Mouse (Mus musculus): Measurements from ENCODE around the gene Inpp5a. TPM values are rescaled to one million over a fixed set of nuclear protein-coding genes. Genes with fewer than 3 reads are reported as not detected.

Gene Inpp5a
- polyA plus RNA-seq, 1 experiment from 2014 or later, result 16.4 TPM

DNA sequence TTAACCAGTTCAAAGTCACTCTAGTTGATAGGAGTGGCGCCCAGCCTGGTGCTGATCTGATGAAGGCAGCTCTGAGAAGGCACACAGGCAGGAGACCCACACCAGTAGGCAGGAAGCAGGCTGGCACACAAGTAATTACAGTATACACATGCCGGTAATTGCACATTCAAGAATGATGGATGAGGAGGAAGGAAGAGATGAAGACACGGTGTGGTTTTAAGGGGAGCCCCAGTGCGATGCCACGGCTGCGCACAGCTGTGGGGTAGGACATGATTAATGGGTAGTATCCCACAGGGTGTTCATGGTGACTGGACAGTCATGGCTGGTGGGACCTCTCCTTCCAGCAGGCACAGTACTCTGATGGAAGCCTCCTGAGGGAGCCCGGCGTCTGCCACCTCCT is 177.6 kb downstream of the Inpp5a start:
- Histone ChIP-seq H3K27me3 (peaks cover 87% of the 10 kb centered on the region), H3K27ac (no peak overlapping the region), H3K9ac (no peak overlapping the region), H3K4me3 (no peak overlapping the region), H3K4me2 (no peak overlapping the region), H3K9me3 (no peaks in the 10 kb centered on the region), H3K36me3 (no peaks in the 10 kb centered on the region), H3K4me1 (replicated peaks) (peaks cover 24% of the 10 kb centered on the region)
- ATAC-seq (ENCODE audit: low FRiP score), result peak; percentile 66; the same call in 1 of the 2 replicates
- 56% methylated on average over 8 of the region's 8 CpGs for whole genome bisulfite sequencing

DNA sequence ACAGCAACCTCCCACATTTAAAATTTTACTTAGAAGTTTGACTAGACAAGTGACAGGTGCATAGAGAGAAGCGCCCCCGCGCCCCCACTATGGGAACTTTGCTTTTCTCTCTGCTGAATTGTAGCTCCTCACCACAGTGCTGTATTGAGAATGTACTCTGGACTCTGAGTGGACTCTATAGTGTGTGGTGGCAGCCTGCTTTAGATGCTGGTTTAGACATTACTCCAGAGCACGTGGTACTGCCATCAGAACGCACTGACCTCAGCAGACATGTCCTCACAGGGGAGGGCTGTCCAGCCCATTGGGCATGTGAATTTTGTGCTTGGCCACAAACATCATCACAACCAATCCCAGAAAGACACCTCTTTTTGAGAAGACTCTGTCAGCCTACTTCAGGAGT is 181.9 kb downstream of the Inpp5a start:
- Histone ChIP-seq H3K36me3 (no peaks in the 10 kb centered on the region), H3K27me3 (peaks cover 92% of the 10 kb centered on the region), H3K9ac (no peak overlapping the region), H3K9me3 (no peaks in the 10 kb centered on the region), H3K4me3 (no peak overlapping the region), H3K4me2 (no peak overlapping the region), H3K27ac (no peak overlapping the region), H3K4me1 (replicated peaks) (peaks cover 12% of the 10 kb centered on the region)
- 96% methylated on average over 5 of the region's 5 CpGs for WGBS
- no peak for ATAC-seq (ENCODE audit: low FRiP score)

DNA sequence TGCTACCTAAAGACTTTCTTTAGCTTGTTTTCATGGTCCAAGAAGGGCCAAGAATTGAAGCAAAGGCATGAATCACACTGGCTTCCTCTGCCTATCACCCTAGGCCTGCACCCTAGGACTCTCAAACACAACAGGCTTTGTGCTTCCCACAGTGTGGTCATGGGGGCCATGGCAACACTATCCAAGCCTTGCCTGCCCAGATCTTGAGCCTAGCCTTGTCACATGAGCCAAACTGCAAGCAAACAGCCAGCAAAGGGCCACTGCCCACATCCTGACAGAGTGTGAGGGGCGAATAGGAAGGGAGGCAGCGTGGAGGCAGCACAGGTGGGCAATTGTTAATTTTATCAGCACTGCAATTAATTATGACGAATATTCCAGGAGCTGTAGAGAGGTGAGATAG is 183.8 kb downstream of the Inpp5a start:
- WGBS, result 87% methylated on average over 3 of the region's 3 CpGs
- Histone ChIP-seq H3K4me2 (no peak overlapping the region), H3K9me3 (no peaks in the 10 kb centered on the region), H3K4me3 (no peak overlapping the region), H3K4me1 (replicated peaks) (peaks cover 11% of the 10 kb centered on the region), H3K27ac (no peak overlapping the region), H3K27me3 (peaks cover 95% of the 10 kb centered on the region), H3K9ac (no peak overlapping the region), H3K36me3 (peaks cover 3% of the 10 kb centered on the region; the same call in 1 of the 2 replicates)
- no peak for ATAC-seq (ENCODE audit: low FRiP score)

DNA sequence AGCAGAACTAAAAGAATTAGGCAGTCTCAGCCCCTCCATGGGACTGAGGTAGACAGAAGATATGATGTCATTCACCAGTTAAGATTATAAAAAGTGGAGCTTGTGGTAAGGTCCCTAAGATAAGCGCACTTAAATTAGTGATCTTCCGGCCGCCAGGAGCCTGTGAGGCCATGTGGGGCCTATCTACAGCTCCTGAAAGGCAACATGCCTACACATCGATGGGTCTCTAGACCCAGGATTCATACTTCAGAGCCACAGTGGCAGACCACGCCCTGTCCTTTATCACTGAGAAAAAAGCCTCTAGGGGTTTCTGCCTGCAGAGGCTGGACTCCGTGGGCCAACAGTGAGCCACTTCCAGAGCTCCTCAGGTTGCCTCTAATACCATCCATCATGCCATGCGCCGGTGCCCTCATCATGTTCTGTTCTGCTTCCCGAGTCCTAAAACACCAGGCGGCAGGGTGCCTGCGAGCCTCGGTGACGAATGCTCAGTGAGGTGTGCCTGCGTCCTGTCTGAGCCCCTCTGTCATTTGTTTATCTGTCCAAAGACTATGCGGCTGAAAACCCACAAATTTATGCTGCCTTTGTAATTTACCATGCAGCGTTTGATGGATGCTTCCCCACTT is 187.3 kb downstream of the Inpp5a start:
- no peak overlapping the region for H3K9ac ChIP-seq
- ATAC-seq (ENCODE audit: low FRiP score), result 0 out of 2 replicates have a peak, but pooled peaks have one; percentile 41
- no peaks in the 10 kb centered on the region for H3K9me3 ChIP-seq
- H3K4me2 ChIP-seq, result no peak overlapping the region
- WGBS, result 63% methylated on average over 16 of the region's 16 CpGs
- peaks cover 12% of the 10 kb centered on the region; the same call in 1 of the 2 replicates for H3K36me3 ChIP-seq
- no peak overlapping the region for H3K27ac ChIP-seq
- no peak overlapping the region for H3K4me3 ChIP-seq
- peaks cover 16% of the 10 kb centered on the region for H3K4me1 ChIP-seq (replicated peaks)
- H3K27me3 ChIP-seq, result peaks cover 100% of the 10 kb centered on the region

DNA sequence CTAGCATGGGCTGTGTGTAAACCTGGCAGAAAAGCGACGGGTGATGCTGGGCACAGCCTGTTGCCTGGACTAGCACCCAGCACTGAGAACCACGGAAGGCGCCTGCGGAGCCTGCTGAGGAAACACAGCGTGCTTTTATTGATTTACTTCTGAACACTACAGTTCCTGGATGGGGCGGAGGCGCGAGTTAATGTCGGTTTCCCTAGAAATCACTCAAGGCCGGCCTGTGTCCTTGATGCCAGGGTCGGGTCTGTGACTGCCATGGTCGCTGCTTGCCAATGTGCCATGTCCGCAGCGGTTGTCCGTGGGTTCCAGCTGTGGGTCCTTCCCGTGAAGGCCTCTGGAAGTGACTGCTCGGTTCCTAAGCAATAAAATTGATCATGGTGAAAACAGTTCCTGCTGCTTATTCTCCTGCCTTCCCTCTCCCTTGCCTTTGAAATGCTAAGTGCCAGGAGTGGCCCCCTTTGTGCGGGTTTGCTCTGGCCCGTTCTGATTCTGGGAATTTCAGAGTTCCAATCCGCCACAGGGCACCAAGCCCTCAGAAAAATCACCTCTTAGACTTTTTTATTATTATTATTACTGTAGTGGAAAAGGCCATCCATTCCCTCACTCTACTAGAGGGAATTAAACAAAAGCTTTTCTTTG is 190.5 kb downstream of the Inpp5a start:
- no peak for ATAC-seq (ENCODE audit: low FRiP score)
- WGBS, result 48% methylated on average over 21 of the region's 21 CpGs
- Histone ChIP-seq H3K9me3 (no peaks in the 10 kb centered on the region), H3K4me2 (peak overlapping the region; percentile 52), H3K4me1 (replicated peaks) (peaks cover 35% of the 10 kb centered on the region), H3K27me3 (peaks cover 100% of the 10 kb centered on the region), H3K27ac (no peak overlapping the region), H3K4me3 (peak overlapping the region; percentile 6; the same call in 1 of the 2 replicates), H3K9ac (0 out of 2 replicates have a peak overlapping the region, but pooled peaks have one; percentile 1), H3K36me3 (peaks cover 12% of the 10 kb centered on the region; the same call in 1 of the 2 replicates)

DNA sequence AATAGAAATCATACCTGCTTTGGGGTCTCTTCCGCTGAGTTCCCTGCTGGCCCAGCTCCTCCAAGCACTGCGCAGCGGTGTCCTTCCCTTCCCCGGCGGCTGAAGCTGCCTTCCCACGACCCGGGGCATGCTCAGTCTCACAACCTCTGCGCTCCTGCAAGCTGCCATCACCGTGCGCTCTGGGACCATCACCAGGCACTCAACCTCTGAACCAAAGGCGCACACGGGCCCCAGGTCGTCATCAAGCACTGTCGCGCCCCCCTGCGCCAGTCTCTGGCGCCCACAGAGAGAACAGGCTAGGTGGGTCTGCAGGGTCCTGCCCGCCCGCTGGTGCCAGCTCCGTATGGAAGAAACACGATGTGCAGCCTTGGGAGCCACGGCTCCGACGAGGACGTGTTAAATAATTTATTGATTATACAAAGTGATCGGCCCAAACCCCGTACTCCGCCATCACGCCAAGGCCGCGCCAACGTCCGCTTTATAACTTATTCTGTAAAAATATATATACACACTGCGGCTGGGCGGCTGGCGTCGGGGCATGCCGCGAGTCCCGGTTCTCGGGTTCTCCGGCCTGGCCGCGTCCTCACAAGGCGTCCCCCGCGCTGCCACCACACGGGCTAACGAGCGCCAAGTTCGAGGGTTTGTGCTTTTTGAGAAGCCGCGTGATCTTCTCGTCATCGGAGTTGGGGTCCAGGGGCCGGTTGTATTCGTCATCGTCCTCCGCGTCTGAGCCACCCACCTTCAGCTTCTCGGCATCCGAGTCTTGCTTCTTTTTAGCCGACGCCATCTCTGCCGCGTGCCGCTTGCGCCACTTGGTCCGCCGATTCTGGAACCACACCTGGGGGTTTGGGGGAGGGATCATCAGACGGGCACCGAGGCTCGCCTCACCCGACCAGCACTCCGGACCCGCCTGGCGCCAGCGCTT is 192.2 kb downstream of the Inpp5a start:
- peaks cover 12% of the 10 kb centered on the region; the same call in 1 of the 2 replicates for H3K36me3 ChIP-seq
- peaks cover 100% of the 10 kb centered on the region for H3K27me3 ChIP-seq
- no peaks in the 10 kb centered on the region for H3K9me3 ChIP-seq
- H3K9ac ChIP-seq, result peak overlapping the region; percentile 60
- WGBS, result under 1% methylated on average over 78 of the region's 78 CpGs
- peak overlapping the region; percentile 52 for H3K4me2 ChIP-seq
- no peak for ATAC-seq (ENCODE audit: low FRiP score)
- H3K4me3 ChIP-seq, result peak overlapping the region; percentile 37
- H3K27ac ChIP-seq, result no peak overlapping the region
- H3K4me1 ChIP-seq (replicated peaks), result peaks cover 46% of the 10 kb centered on the region

DNA sequence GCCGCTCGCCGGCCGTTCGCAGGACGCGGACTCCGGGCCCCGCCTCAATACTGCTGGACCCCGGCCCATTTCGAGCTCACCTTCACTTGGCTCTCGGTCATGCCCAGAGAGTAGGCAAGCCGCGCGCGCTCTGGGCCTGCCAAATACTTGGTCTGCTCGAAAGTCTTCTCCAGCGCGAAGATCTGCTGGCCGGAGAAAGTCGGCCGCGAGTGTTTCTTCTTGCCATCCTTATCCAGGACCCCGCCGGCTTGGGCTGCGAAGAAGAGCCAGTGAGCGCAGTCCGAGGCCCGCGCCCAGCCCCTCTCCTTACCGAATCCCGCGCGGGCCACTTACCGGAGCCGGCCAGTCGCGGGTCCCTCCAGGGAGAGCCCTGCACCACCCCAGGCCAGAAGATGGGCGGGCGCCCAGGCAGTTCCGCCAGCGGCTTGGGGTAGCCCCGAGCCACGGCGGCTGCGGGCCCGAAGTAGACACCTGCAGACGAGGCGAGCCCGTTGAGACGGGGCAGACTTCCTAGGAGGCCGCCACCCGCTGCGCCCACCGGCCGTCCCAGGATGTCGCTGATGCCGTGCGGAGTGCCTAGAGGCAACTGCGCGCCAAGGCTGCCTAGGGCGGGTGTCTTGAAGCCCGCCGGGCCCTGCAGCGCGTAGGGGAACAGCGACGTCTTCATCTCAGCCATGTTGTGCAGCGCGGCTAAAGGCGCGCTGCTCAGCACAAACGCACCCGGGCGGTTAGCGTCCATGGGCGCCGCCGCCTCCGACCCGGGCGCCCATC is 193.1 kb downstream of the Inpp5a start:
- H3K4me1 ChIP-seq (replicated peaks), result peaks cover 39% of the 10 kb centered on the region
- H3K36me3 ChIP-seq, result peaks cover 12% of the 10 kb centered on the region; the same call in 1 of the 2 replicates
- peak overlapping the region; percentile 48; the same call in 1 of the 2 replicates for H3K27ac ChIP-seq
- no peaks in the 10 kb centered on the region for H3K9me3 ChIP-seq
- peak overlapping the region; percentile 52 for H3K4me2 ChIP-seq
- H3K4me3 ChIP-seq, result peak overlapping the region; percentile 37
- under 1% methylated on average over 82 of the region's 82 CpGs for WGBS
- peak overlapping the region; percentile 60 for H3K9ac ChIP-seq
- ATAC-seq (ENCODE audit: low FRiP score), result no peak; the same call in 1 of the 2 replicates
- peaks cover 100% of the 10 kb centered on the region for H3K27me3 ChIP-seq

DNA sequence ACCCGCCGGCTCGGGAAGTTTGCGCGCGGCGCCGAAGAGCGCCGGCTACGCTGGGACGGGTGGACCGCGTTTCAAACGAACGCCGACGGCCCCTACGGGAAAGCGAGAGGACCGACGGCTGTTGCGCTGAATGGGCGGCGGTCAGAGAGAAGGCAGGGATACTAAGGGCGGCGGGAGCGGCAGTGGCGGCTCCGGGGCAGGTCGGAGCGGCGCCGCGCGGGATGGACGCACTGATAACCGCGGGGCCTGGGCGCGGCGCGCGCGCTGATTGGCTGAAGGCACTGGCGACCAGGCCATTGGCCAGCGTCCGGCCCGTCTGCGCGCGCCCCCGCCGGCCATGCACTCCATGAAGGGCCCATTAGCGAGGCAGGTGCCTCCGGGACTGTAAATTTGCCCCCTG is 193.7 kb downstream of the Inpp5a start, which contains the start of gene Nkx6-2:
Gene Nkx6-2 (minus strand): TSS at position 203 of the 400 bp plus-strand sequence.
- H3K9me3 ChIP-seq, result no peaks in the 10 kb centered on the region
- H3K27ac ChIP-seq, result peak within 1 kb of the TSS; percentile 48; the same call in 1 of the 2 replicates
- peak within 1 kb of the TSS; percentile 52 for H3K4me2 ChIP-seq
- H3K9ac ChIP-seq, result peak within 1 kb of the TSS; percentile 60
- peaks cover 36% of the 10 kb centered on the region for H3K4me1 ChIP-seq (replicated peaks)
- H3K4me3 ChIP-seq, result peak within 1 kb of the TSS; percentile 37
- under 1% methylated on average over 56 of the region's 56 CpGs for WGBS
- H3K27me3 ChIP-seq, result peaks cover 100% of the 10 kb centered on the region
- ATAC-seq (ENCODE audit: low FRiP score), result no peak; the same call in 1 of the 2 replicates
- peaks cover 10% of the 10 kb centered on the region; the same call in 1 of the 2 replicates for H3K36me3 ChIP-seq

DNA sequence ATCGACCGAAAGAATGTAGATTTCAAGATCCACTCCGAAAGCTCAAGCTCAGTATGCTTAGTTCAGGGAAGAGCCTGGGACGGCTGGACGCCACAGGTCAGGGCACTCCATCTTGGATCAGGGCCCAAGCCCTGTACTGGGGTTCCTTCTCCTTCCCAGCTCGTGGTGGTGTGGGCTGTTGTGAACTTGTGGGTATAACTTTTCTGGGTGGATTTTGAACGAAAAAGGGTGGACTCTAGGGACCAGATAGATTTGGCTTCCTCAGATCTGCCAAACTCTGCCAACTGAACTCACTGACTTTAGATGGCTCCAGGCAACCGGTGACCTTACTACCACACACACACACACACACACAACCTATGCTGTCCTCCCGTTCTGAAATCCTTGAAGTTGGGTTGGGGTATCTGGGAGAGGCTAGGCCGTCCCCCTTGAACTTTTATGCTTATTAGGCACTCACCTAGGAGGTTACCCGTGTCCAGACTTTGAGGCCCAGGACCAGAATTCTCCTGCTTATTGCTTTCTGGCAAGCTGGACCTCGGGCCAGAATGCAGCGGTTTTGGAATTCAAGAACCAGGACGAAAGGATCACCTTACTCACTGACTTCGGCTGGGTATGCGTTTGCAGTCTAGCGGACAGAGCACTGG is 194.3 kb downstream of the Inpp5a start:
- no peak overlapping the region for H3K4me2 ChIP-seq
- no peak for ATAC-seq (ENCODE audit: low FRiP score)
- H3K36me3 ChIP-seq, result peaks cover 4% of the 10 kb centered on the region; the same call in 1 of the 2 replicates
- 12% methylated on average over 17 of the region's 17 CpGs for WGBS
- peaks cover 100% of the 10 kb centered on the region for H3K27me3 ChIP-seq
- no peaks in the 10 kb centered on the region for H3K9me3 ChIP-seq
- H3K27ac ChIP-seq, result no peak overlapping the region
- H3K4me1 ChIP-seq (replicated peaks), result peaks cover 42% of the 10 kb centered on the region
- no peak overlapping the region for H3K9ac ChIP-seq
- H3K4me3 ChIP-seq, result peak overlapping the region; percentile 37; the same call in 1 of the 2 replicates

DNA sequence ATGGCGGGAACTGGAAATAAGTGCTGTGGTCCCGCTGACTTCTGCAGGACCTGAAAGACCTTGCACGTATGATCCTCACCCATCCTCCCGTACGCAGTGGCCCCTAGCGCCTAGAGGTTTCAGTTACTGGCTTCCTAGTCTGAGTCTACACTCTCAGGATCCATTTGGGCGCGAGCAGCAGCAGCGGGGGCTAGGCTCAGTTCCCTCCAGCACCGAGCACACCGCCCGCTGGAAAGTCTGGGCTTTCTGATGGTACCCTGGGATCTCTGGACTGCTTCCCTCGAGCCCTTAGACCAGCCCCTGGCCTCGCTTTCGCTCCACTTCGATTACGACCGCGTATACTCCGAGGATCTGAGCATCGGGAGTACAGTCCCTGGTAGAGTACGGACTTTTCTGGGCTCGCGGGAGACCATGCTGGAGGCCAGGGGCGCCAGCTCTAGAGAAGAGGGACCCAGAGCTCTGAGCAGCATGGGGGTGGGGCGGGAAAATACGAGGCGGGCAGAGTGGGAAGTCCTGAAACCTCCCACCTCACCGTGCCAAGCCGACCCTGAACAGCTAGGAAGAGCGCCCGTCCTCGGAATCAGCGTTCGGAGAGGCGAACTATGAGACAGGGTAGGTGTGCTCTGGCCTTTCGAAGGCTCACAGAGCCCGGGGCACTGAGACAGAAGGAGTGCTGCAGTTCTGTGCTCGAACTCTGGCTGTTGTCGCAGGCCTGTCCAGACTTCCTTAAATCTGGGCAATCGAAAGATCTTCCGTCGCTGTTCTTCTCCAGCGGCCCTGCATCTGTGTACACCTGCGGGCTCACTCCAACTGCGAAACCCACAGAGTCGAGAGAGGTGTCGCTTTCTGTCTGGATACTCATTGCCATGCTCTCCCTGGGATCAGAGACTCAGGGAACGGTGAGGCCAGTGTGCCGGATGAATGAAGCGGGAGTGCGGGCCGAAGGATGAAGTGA is 195.6 kb downstream of the Inpp5a start:
- H3K4me1 ChIP-seq (replicated peaks), result peaks cover 48% of the 10 kb centered on the region
- no peaks in the 10 kb centered on the region for H3K9me3 ChIP-seq
- H3K36me3 ChIP-seq, result no peaks in the 10 kb centered on the region
- H3K4me3 ChIP-seq, result no peak overlapping the region; the same call in 1 of the 2 replicates
- ATAC-seq (ENCODE audit: low FRiP score), result no peak
- H3K9ac ChIP-seq, result 0 out of 2 replicates have a peak overlapping the region, but pooled peaks have one; percentile 13
- H3K4me2 ChIP-seq, result peak overlapping the region; percentile 17; the same call in 1 of the 2 replicates
- H3K27me3 ChIP-seq, result peaks cover 100% of the 10 kb centered on the region
- WGBS, result 2% methylated on average over 53 of the region's 53 CpGs
- H3K27ac ChIP-seq, result no peak overlapping the region

All from hindbrain, embryonic 13.5 days (tissue).